Mouse (Mus musculus): ENCODE measurements at regions not wholly inside any gene's neighbourhood (a gene's known extent, or its start where the extent isn't known, plus 50 kb on each side); places are given as distances from the start of the nearest gene placed in this dataset.

DNA sequence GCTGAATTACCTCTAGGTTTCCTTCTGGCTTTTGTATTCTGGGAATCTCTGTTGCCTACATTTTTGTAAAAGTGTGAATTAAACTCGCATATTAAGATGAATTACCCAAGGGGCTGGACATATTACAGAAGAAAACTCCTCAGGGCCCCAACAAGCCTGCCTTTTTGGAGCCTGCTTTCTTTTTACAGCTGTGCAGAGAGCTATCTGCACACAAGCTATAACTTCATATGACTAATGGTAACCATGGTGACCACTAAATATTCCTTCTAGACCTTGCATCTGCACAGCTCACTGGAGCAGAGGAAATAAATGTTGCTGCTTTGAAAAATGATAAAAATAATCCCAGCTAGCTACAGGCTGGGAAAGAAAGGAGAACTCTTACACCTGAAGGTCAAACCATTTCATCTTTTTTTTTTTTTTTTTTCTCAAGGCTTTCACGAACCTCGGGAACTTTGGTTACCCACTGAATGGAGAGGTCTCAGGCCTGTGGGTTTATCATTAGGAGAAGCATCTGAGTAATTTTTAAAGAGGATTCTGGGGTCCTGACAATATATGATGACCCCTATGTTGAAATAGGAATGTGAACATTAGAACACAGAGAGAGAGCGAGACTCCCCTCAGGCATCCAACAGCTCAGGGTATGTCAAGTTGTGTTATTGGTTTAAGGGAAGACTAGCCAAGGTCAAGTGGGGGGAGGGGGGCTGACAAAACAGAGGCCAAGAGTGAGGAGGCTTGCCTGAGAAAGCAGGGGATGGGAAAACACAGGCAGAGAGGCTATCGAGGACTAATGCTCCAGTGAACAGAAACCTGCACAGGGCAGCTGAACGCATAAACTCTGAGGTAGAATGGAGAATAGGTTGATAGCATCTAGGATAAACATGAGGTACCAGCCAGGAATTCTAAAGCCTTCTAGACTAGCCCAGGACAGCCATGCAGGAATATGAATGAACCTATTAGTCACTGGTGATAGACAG is 188.4 kb downstream of the Phlda1 start:
- no peak for TF ChIP-seq EP300 (IDR thresholded peaks at IDR 0.05; ENCODE audit: low read depth)
- TF ChIP-seq CTCF (IDR thresholded peaks at IDR 0.05; ENCODE audit: low read depth): no peak

Measured in heart, postnatal 0 days (tissue).